In genomic region chr9:83482176-83482949, GRCm38 (mm10) we compare ENCODE assay signal across 9 mouse cellular contexts. TPM values are rescaled to one million over a fixed set of nuclear protein-coding genes. Genes with fewer than 3 reads are reported as not detected.
DNase-seq lines count a peak whose midpoint lies in the region; ATAC-seq and TF ChIP-seq lines count a peak whose summit lies in the region.
"Had no signal": no experiment of that assay in that cellular context is flagged by ENCODE, and none has a peak within 500 bp of the region (broad histone marks: within the 10 kb centered on the region; RNA-seq: fewer than 3 reads in every experiment).

No protein-coding gene starts in this region.

- H3K27me3 ChIP-seq in lung, embryonic 14.5 days (ENCODE audit: insufficient read depth, low read length), result no peaks in the 10 kb centered on the region
- no peaks in the 10 kb centered on the region for H3K27me3 ChIP-seq in forebrain, embryonic 13.5 days

- ATAC-seq in lung, embryonic 14.5 days (ENCODE audit: insufficient read depth), result peak; percentile 91
- peak; percentile 69 for ATAC-seq in forebrain, embryonic 13.5 days

- no peak for TF ChIP-seq CTCF in lung, embryonic 14.5 days (IDR thresholded peaks at IDR 0.05; ENCODE audit: low read depth)

- no peak overlapping the region for H3K4me3 ChIP-seq in lung, embryonic 14.5 days (ENCODE audit: low read depth, low read length)
- H3K4me3 ChIP-seq in forebrain, embryonic 13.5 days, result no peak overlapping the region

- WGBS in lung, embryonic 14.5 days, result 77% methylated on average over 4 of the region's 4 CpGs
- 83% methylated on average over 4 of the region's 4 CpGs for WGBS in forebrain, embryonic 13.5 days

- H3K27ac ChIP-seq in lung, embryonic 14.5 days (ENCODE audit: low read depth), result peak overlapping the region; percentile 58; the same call in 1 of the 2 replicates
- H3K27ac ChIP-seq in forebrain, embryonic 13.5 days, result no peak overlapping the region

- no peaks in the 10 kb centered on the region for H3K9me3 ChIP-seq in lung, embryonic 14.5 days (ENCODE audit: low read depth, low read length)
- no peaks in the 10 kb centered on the region for H3K9me3 ChIP-seq in forebrain, embryonic 13.5 days (replicated peaks)

- no peak overlapping the region for H3K4me2 ChIP-seq in lung, embryonic 14.5 days
- no peak overlapping the region for H3K4me2 ChIP-seq in forebrain, embryonic 13.5 days

- intact Hi-C loops in left cerebral cortex, postnatal 25 days (cut with DNase I), result no loop called here

- peaks cover 6% of the 10 kb centered on the region; the same call in 1 of the 2 replicates for H3K4me1 ChIP-seq in lung, embryonic 14.5 days (ENCODE audit: insufficient read depth)
- no peaks in the 10 kb centered on the region; the same call in 1 of the 2 replicates for H3K4me1 ChIP-seq in forebrain, embryonic 13.5 days

- no peaks in the 10 kb centered on the region for H3K36me3 ChIP-seq in lung, embryonic 14.5 days (ENCODE audit: insufficient read depth)
- no peaks in the 10 kb centered on the region for H3K36me3 ChIP-seq in forebrain, embryonic 13.5 days (ENCODE audit: poor library complexity, severe bottlenecking)

- no peak overlapping the region for H3K9ac ChIP-seq in lung, embryonic 14.5 days
- H3K9ac ChIP-seq in forebrain, embryonic 13.5 days, result no peak overlapping the region

- DNase-seq in lung, embryonic 14.5 days, result peak; percentile 47
- no peak for DNase-seq in lung, postnatal 14 days
- DNase-seq in embryo, embryonic 10 days (ENCODE audit: low spot score), result peak; percentile 67
- peak; percentile 44 for DNase-seq in mesoderm, embryonic 11.5 days (ENCODE audit: low read depth, low spot score)
- DNase-seq in frontal cortex, postnatal 36 days (ENCODE audit: low spot score in 2 of 2), result no peak
- DNase-seq in cerebellum, adult 18-20 months, result no peak
- no peak for DNase-seq in left cerebral cortex, postnatal 25 days (ENCODE audit: low spot score in 2 of 2)
- DNase-seq: thymus, postnatal 25 days had no signal

RNA-seq across cellular contexts. Expression of gene Lca5, which starts 41.4 kb away (rescaled TPM):
- polyA plus RNA-seq in lung, embryonic 14.5 days (2014; fragmentation: Nextera tagmentation; extraction: Ambion mirVana), result 28.0 and 28.4 TPM in 2 replicates
- 23.4 and 26.5 TPM in 2 replicates for polyA plus RNA-seq in forebrain, embryonic 13.5 days (2015; fragmentation: Nextera tagmentation; extraction: Ambion mirVana)
- 10 to 100 TPM; 11.7 to 17.1 TPM for total RNA-seq in left cerebral cortex, postnatal 25 days (2021)

Comparison
In these comparisons a context has a peak if more than half of its experiments do, and no peak if none do; other contexts are left out.
1. DNase-seq: peak in lung, embryonic 14.5 days (single experiment), embryo, embryonic 10 days (single experiment) and mesoderm, embryonic 11.5 days (single experiment); none in lung, postnatal 14 days (single experiment), frontal cortex, postnatal 36 days (0 of 2), cerebellum, adult 18-20 months (0 of 2) and left cerebral cortex, postnatal 25 days (0 of 2).